Mouse (Mus musculus): ENCODE data around the gene Exoc5.

Exoc5 gene

DNA sequence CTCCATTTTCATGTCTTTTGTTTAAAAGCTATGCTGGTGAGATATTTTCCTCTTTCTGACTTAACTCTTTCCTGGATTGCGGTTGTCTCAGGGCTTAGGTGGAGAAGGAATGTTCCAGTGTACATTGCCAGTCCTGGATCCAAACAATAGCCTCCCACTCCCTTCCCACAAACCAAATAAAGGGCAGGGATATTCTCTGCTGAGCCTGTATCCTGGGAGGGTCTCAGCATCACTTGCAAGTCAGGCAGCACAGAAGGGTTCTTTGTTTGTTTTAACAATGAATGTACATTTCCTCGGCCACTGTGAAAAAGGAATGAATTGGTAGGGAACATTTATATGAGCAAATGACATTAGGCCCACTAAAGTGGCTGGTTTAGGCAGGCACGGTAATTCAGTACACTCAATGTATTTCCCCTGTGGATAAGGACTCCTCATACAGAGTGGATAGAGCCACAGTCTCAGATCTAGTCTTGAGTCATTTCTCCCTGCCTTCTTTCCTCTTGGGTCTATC, 74.3 kb downstream of the Exoc5 start:
- Histone ChIP-seq H3K9me3 (ENCODE audit: low read length) (no peaks in the 10 kb centered on the region), H3K27me3 (ENCODE audit: insufficient read depth, low read length) (no peaks in the 10 kb centered on the region), H3K4me3 (replicated peaks; ENCODE audit: low read length) (no peak overlapping the region), H3K36me3 (ENCODE audit: insufficient read depth, low read length) (no peaks in the 10 kb centered on the region), H3K4me1 (replicated peaks; ENCODE audit: low read depth, low read length) (peaks cover 27% of the 10 kb centered on the region)
- TF ChIP-seq NANOG (IDR thresholded peaks at IDR 0.05; ENCODE audit: borderline replicate concordance, low read length), result no peak
- TF ChIP-seq POU5F1 (IDR thresholded peaks at IDR 0.05; ENCODE audit: borderline replicate concordance, low read length), result no peak
- no peak for TF ChIP-seq CTCF (conservative IDR thresholded peaks at IDR 0.05; ENCODE audit: low read length)

DNA sequence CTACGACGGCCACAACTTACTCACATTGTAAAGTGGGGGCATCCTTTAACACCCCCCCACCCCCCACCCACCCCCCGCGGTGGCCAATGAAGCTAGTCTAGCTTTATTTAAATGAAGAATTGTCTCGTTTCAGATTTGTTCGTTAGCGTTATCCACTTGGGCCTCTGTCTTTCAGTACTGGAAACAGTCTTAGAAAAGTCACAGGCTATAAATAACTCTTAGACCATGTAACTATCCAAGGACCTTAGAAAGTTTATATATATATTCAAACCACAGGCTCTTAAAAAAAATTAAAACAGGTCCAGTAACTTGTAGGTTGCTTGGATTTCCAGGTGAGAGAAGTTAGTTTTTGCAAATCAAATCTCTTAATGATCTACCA, 75.3 kb downstream of the Exoc5 start:
- H3K9me3 ChIP-seq (ENCODE audit: low read length), result no peaks in the 10 kb centered on the region
- H3K36me3 ChIP-seq (ENCODE audit: insufficient read depth, low read length), result no peaks in the 10 kb centered on the region
- TF ChIP-seq POU5F1 (IDR thresholded peaks at IDR 0.05; ENCODE audit: borderline replicate concordance, low read length), result no peak
- TF ChIP-seq NANOG (IDR thresholded peaks at IDR 0.05; ENCODE audit: borderline replicate concordance, low read length), result no peak
- no peak for TF ChIP-seq CTCF (conservative IDR thresholded peaks at IDR 0.05; ENCODE audit: low read length)
- H3K27me3 ChIP-seq (ENCODE audit: insufficient read depth, low read length), result no peaks in the 10 kb centered on the region
- H3K4me3 ChIP-seq (replicated peaks; ENCODE audit: low read length), result no peak overlapping the region
- peaks cover 27% of the 10 kb centered on the region for H3K4me1 ChIP-seq (replicated peaks; ENCODE audit: low read depth, low read length)

DNA sequence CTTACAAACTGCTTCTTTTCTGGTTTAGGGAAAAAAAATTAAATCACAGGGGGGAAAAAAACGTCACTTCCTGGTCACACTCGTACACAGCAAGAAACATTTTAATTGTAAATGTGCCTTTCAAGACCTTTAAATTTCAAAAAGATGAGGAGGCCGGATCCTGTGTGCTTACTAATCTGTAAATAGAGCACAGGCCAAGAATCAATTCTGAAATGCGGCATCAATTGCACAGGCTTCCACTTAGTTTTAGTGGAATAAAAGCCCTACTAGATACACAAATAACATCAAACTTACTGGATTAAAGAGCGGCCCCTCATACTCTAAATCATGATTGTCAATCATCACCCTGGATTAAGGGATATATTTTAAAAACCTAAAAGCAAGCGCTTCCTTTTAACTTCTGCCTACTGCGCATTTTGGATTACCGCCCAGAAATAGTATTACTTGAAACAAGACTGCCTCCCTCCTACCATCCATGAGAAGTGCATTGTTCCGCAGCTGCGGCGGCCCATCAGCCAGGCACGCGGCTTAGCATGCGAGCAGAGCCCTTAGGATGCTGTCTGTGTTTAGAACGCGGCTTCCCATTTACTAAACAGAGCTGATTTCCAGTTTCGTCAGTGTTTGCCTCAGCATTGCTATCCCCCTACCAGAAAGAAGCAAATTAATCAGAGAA, 75.8 kb downstream of the Exoc5 start:
- no peaks in the 10 kb centered on the region for H3K9me3 ChIP-seq (ENCODE audit: low read length)
- TF ChIP-seq NANOG (IDR thresholded peaks at IDR 0.05; ENCODE audit: borderline replicate concordance, low read length) (no peak), CTCF (conservative IDR thresholded peaks at IDR 0.05; ENCODE audit: low read length) (no peak), POU5F1 (IDR thresholded peaks at IDR 0.05; ENCODE audit: borderline replicate concordance, low read length) (no peak)
- peaks cover 27% of the 10 kb centered on the region for H3K4me1 ChIP-seq (replicated peaks; ENCODE audit: low read depth, low read length)
- H3K4me3 ChIP-seq (replicated peaks; ENCODE audit: low read length), result no peak overlapping the region
- H3K27me3 ChIP-seq (ENCODE audit: insufficient read depth, low read length), result no peaks in the 10 kb centered on the region
- H3K36me3 ChIP-seq (ENCODE audit: insufficient read depth, low read length), result no peaks in the 10 kb centered on the region

DNA sequence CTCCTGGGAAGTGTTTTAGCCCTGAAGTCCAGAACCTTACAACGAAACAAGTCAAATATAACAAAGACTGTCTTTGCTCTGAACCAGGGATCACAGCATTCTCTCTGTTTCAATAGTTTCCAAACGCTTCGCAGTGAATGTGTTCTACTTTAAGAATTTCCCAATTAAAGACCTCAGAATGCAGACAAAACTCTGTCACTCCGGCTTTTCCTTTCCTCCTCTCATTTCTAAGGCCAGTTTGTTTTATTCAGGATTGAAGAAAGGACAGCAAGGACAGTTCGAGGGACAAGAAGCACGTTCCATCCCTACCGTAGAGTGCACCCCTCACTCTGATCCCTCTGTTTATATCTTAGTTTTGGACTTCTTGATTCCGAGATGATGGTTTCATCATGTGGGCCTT, 76.6 kb downstream of the Exoc5 start:
- H3K27me3 ChIP-seq (ENCODE audit: insufficient read depth, low read length), result no peaks in the 10 kb centered on the region
- H3K36me3 ChIP-seq (ENCODE audit: insufficient read depth, low read length), result no peaks in the 10 kb centered on the region
- no peaks in the 10 kb centered on the region for H3K9me3 ChIP-seq (ENCODE audit: low read length)
- peaks cover 27% of the 10 kb centered on the region for H3K4me1 ChIP-seq (replicated peaks; ENCODE audit: low read depth, low read length)
- TF ChIP-seq POU5F1 (IDR thresholded peaks at IDR 0.05; ENCODE audit: borderline replicate concordance, low read length) (no peak), NANOG (IDR thresholded peaks at IDR 0.05; ENCODE audit: borderline replicate concordance, low read length) (no peak), CTCF (conservative IDR thresholded peaks at IDR 0.05; ENCODE audit: low read length) (no peak)
- no peak overlapping the region for H3K4me3 ChIP-seq (replicated peaks; ENCODE audit: low read length)

DNA sequence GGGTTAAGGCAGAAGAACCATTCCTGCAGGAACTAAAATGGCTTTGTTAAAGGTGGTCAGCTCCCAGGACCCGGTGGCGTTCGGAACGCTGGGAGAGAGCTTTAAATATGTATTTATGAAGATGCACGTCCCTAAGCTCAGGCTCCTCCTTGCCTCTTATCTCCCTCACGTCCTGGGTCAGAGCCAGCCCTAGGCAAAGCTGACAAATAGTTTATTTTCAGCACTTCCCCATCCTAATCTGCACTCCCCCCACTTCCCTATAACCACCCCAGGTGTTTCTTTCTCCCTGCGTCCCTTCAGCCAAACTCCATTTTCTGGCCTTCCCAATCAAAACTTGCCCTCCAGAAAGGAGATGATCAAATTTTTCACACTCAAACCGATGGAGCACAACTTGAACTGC, 80.2 kb downstream of the Exoc5 start:
- no peaks in the 10 kb centered on the region for H3K9me3 ChIP-seq (ENCODE audit: low read length)
- H3K4me3 ChIP-seq (replicated peaks; ENCODE audit: low read length), result no peak overlapping the region
- 0 out of 2 replicates have a peak, but pooled peaks cover 2% of the 10 kb centered on the region for H3K27me3 ChIP-seq (ENCODE audit: insufficient read depth, low read length)
- no peaks in the 10 kb centered on the region for H3K36me3 ChIP-seq (ENCODE audit: insufficient read depth, low read length)
- H3K4me1 ChIP-seq (replicated peaks; ENCODE audit: low read depth, low read length), result peaks cover 21% of the 10 kb centered on the region
- TF ChIP-seq CTCF (conservative IDR thresholded peaks at IDR 0.05; ENCODE audit: low read length) (no peak), NANOG (IDR thresholded peaks at IDR 0.05; ENCODE audit: borderline replicate concordance, low read length) (no peak), POU5F1 (IDR thresholded peaks at IDR 0.05; ENCODE audit: borderline replicate concordance, low read length) (no peak)

DNA sequence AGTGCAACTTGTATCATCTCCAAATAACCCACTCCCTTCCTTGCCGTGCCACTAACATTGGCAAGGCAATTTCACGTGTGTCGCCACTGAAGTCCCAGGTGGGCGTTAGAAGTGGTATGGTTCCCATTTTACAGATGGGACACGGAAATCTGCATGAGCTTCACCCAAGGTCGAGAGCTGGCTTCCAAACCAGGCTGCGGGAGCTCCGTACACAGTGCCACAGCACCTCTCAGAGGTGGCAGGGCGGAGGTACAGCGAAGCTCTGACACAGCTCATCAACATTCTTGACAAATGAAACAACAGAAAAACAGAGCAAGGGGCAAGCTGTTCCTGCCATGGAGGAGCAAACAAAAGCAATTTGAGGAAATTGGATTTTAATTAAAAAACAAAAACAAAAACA, 80.8 kb downstream of the Exoc5 start:
- H3K36me3 ChIP-seq (ENCODE audit: insufficient read depth, low read length), result no peaks in the 10 kb centered on the region
- H3K9me3 ChIP-seq (ENCODE audit: low read length), result no peaks in the 10 kb centered on the region
- TF ChIP-seq CTCF (conservative IDR thresholded peaks at IDR 0.05; ENCODE audit: low read length), result peak; percentile 35; the same call in 1 of the 2 replicates
- TF ChIP-seq POU5F1 (IDR thresholded peaks at IDR 0.05; ENCODE audit: borderline replicate concordance, low read length), result no peak

DNA sequence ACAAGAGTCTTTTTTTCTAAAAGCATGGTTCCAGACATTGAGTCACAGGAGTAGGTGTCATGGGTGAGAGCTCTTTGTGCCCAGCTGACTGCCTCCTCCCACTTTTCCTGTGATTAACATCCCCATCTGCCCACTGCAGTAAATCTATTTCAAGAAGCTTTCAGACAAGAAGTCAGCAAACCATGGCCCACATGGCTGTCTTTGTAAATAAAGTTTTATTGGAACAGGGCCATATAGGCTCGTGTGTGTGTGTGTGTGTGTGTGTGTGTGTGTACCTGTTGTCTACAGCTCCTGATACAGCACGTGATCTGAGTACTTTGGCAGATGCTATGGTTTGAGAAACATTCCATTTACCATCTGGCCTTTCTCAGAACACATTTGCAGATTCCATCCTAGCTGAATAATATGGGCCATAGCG, 87.5 kb downstream of the Exoc5 start:
- Histone ChIP-seq H3K36me3 (ENCODE audit: insufficient read depth, low read length) (no peaks in the 10 kb centered on the region), H3K27me3 (ENCODE audit: insufficient read depth, low read length) (0 out of 2 replicates have a peak, but pooled peaks cover 2% of the 10 kb centered on the region), H3K9me3 (ENCODE audit: low read length) (0 out of 2 replicates have a peak, but pooled peaks cover 3% of the 10 kb centered on the region), H3K4me3 (replicated peaks; ENCODE audit: low read length) (no peak overlapping the region), H3K4me1 (replicated peaks; ENCODE audit: low read depth, low read length) (0 out of 2 replicates have a peak, but pooled peaks cover 5% of the 10 kb centered on the region)
- TF ChIP-seq NANOG (IDR thresholded peaks at IDR 0.05; ENCODE audit: borderline replicate concordance, low read length) (no peak), POU5F1 (IDR thresholded peaks at IDR 0.05; ENCODE audit: borderline replicate concordance, low read length) (no peak), CTCF (conservative IDR thresholded peaks at IDR 0.05; ENCODE audit: low read length) (no peak)

More for the DNA sequence above, 80.8 kb downstream of the Exoc5 start:
- Histone ChIP-seq H3K27me3 (ENCODE audit: insufficient read depth, low read length) (0 out of 2 replicates have a peak, but pooled peaks cover 2% of the 10 kb centered on the region), H3K4me3 (replicated peaks; ENCODE audit: low read length) (no peak overlapping the region), H3K4me1 (replicated peaks; ENCODE audit: low read depth, low read length) (peaks cover 16% of the 10 kb centered on the region)

DNA sequence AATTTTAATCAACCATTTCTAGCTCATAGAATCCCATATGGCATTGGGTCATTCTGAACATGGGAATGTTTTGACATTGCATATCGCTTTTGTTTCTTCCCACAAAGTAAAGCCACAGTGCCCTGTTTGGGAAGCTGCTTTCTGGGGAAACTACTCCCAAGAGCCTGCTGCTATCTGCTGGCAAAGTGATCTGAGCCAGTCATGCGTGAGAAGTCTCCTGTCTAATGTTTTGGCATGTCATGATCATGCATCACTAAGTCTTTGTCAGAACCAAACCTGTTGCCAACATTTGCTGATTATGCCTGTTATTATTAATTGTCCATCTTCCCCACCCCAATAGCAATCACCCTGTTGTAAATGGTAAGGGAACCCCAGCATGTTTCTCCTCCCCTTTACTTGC, 94.9 kb downstream of the Exoc5 start:
- H3K27me3 ChIP-seq (ENCODE audit: insufficient read depth, low read length), result no peaks in the 10 kb centered on the region
- TF ChIP-seq CTCF (conservative IDR thresholded peaks at IDR 0.05; ENCODE audit: low read length), result no peak
- TF ChIP-seq NANOG (IDR thresholded peaks at IDR 0.05; ENCODE audit: borderline replicate concordance, low read length), result no peak
- no peak for TF ChIP-seq POU5F1 (IDR thresholded peaks at IDR 0.05; ENCODE audit: borderline replicate concordance, low read length)
- peaks cover 6% of the 10 kb centered on the region for H3K4me1 ChIP-seq (replicated peaks; ENCODE audit: low read depth, low read length)
- H3K4me3 ChIP-seq (replicated peaks; ENCODE audit: low read length), result no peak overlapping the region
- 0 out of 2 replicates have a peak, but pooled peaks cover 3% of the 10 kb centered on the region for H3K9me3 ChIP-seq (ENCODE audit: low read length)
- no peaks in the 10 kb centered on the region for H3K36me3 ChIP-seq (ENCODE audit: insufficient read depth, low read length)

Measured in E14TG2a.4 (cell line).